Mouse (Mus musculus) brain, embryonic 14.5 days (tissue): ENCODE data around the gene Prkar1b.

Experiments used
- CTCF ChIP-seq: fragments of 200-500 bp; IDR thresholded peaks from 2 replicates; pipeline ENCODE4 v1.5.1; 2012; ENCODE audit warnings: inconsistent platforms, mild to moderate bottlenecking, moderate library complexity, borderline replicate concordance; ENCODE audit not compliant: insufficient read depth, insufficient read length; ENCODE audit errors: extremely low read depth
- POLR2A ChIP-seq: fragments of 200-500 bp; IDR thresholded peaks from 2 replicates; pipeline ENCODE4 v1.6.1; 2012; ENCODE audit warnings: mild to moderate bottlenecking, inconsistent platforms, borderline replicate concordance; ENCODE audit not compliant: poor library complexity, insufficient read depth, insufficient read length, severe bottlenecking; ENCODE audit errors: extremely low read depth

DNA sequence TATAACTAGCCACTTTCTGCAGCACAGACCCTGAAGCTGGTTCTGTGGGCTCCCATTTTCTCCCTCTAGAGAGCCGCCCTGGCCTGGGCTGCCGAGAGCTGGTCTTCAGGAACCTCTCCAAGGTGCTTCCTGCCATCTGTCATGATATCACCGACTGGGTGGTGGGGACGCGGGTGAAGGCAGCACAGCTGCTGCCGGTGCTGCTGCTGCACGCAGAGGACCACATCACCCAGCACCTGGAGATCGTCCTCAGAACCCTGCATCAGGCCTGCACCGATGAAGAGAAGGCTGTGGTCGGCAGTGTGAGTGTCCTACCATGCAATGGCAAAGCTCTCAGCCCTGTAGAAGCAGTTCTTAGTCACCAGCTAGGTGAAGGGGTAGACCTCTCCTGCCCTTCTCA, 11.8 kb upstream of the Prkar1b start:
- no peak for TF ChIP-seq POLR2A
- no peak for TF ChIP-seq CTCF
